Mouse (Mus musculus) heart, embryonic 11.5 days (tissue): ENCODE results near the gene A4gnt. TPM values are rescaled to one million over a fixed set of nuclear protein-coding genes. Genes with fewer than 3 reads are reported as not detected.

Experiments used
- ATAC-seq: fragments of 200-750 bp; cut with Nextera tagmentation; replicated peaks from 2 replicates; pipeline ENCODE4 v1.8.0; 2017; ENCODE audit warnings: moderate library complexity; ENCODE audit not compliant: insufficient number of reproducible peaks, low FRiP score, low TSS enrichment
- H3K27ac ChIP-seq: fragments of 300-500 bp; sonication (generic); 2 replicates; pipeline ENCODE4 v1.5.1; 2014; ENCODE audit warnings: mild to moderate bottlenecking, low read depth, low read length
- H3K27me3 ChIP-seq: fragments of 300-500 bp; sonication (generic); 2 replicates; pipeline ENCODE4 v1.6.1; 2014; ENCODE audit warnings: mild to moderate bottlenecking, low read length, mixed read lengths; ENCODE audit not compliant: control insufficient read depth, insufficient read depth
- H3K36me3 ChIP-seq: fragments of 300-500 bp; sonication (generic); 2 replicates; pipeline ENCODE4 v1.6.1; 2014; ENCODE audit warnings: mild to moderate bottlenecking, low read length, moderate library complexity, mixed read lengths; ENCODE audit not compliant: control insufficient read depth, insufficient read depth
- H3K4me1 ChIP-seq: fragments of 300-500 bp; sonication (generic); 2 replicates; pipeline ENCODE4 v1.6.1; 2014; ENCODE audit warnings: low read length; ENCODE audit not compliant: control insufficient read depth, insufficient read depth
- H3K4me2 ChIP-seq: fragments of 300-500 bp; sonication (generic); 2 replicates; pipeline ENCODE4 v1.6.1; 2014; ENCODE audit warnings: mild to moderate bottlenecking, moderate library complexity
- H3K4me3 ChIP-seq: fragments of 300-500 bp; sonication (generic); 2 replicates; pipeline ENCODE4 v1.5.1; 2014; ENCODE audit warnings: low read depth, low read length
- H3K9ac ChIP-seq: fragments of 300-500 bp; sonication (generic); 2 replicates; pipeline ENCODE4 v1.6.1; 2014; ENCODE audit warnings: mild to moderate bottlenecking, low read depth, low read length, moderate library complexity
- H3K9me3 ChIP-seq: fragments of 300-500 bp; sonication (generic); replicated peaks from 2 replicates; pipeline ENCODE4 v1.6.1; 2016; ENCODE audit warnings: low read length; ENCODE audit not compliant: control insufficient read depth
- WGBS: fragments of 180-500 bp; shearing (Covaris S2); extraction: QIAGEN DNeasy Blood & Tissue Kit; methylation state at CpG from one replicate; pipeline ENCODE4 v1.1.7; 2014; ENCODE audit not compliant: insufficient replicate concordance; 5-methylcytosine and 5-hydroxymethylcytosine counted together
- polyA plus RNA-seq: library from polyadenylated mRNA; unstranded; fragments of >200 nt; fragmentation: Nextera tagmentation; extraction: Ambion mirVana; gene quantifications from 2 replicates; pipeline ENCODE4 v1.2.1, GENCODE M21; 2014

The A4gnt gene
- polyA plus RNA-seq, 1 experiment from 2014 or later, result not detected

GRCm38 (mm10) chr9:99639957-99640356, 27.7 kb downstream of the A4gnt start:
- H3K27ac ChIP-seq, result no peak overlapping the region
- H3K27me3 ChIP-seq, result no peaks in the 10 kb centered on the region
- H3K4me1 ChIP-seq, result no peaks in the 10 kb centered on the region
- H3K4me2 ChIP-seq, result no peak overlapping the region
- ATAC-seq, result no peak
- 91% methylated on average over 5 of the region's 5 CpGs for WGBS
- peaks cover 27% of the 10 kb centered on the region for H3K36me3 ChIP-seq
- no peak overlapping the region for H3K4me3 ChIP-seq
- H3K9ac ChIP-seq, result no peak overlapping the region
- no peaks in the 10 kb centered on the region for H3K9me3 ChIP-seq

- H3K9ac ChIP-seq, result no peak overlapping the region
- no peaks in the 10 kb centered on the region for H3K9me3 ChIP-seq
- no peaks in the 10 kb centered on the region for H3K27me3 ChIP-seq
- no peak overlapping the region for H3K4me2 ChIP-seq
- no peak overlapping the region for H3K27ac ChIP-seq
- 87% methylated on average over 6 of the region's 6 CpGs for WGBS
- H3K4me3 ChIP-seq, result no peak overlapping the region
- no peak for ATAC-seq
- no peaks in the 10 kb centered on the region for H3K4me1 ChIP-seq
- H3K36me3 ChIP-seq, result peaks cover 26% of the 10 kb centered on the region
Observed at GRCm38 (mm10) chr9:99645416-99645815, 33.1 kb downstream of the A4gnt start.

- H3K9me3 ChIP-seq, result no peaks in the 10 kb centered on the region
- ATAC-seq, result no peak
- H3K4me2 ChIP-seq, result no peak overlapping the region
- H3K4me1 ChIP-seq, result no peaks in the 10 kb centered on the region
- peaks cover 30% of the 10 kb centered on the region for H3K36me3 ChIP-seq
- 89% methylated on average over 6 of the region's 6 CpGs for WGBS
- H3K27ac ChIP-seq, result no peak overlapping the region
- H3K27me3 ChIP-seq, result no peaks in the 10 kb centered on the region
- no peak overlapping the region for H3K4me3 ChIP-seq
- no peak overlapping the region for H3K9ac ChIP-seq
Observed at GRCm38 (mm10) chr9:99646102-99646501, 33.8 kb downstream of the A4gnt start.

GRCm38 (mm10) chr9:99660756-99661155, 48.5 kb downstream of the A4gnt start:
- no peak for ATAC-seq
- H3K4me1 ChIP-seq, result no peaks in the 10 kb centered on the region
- WGBS, result 69% methylated on average over 10 of the region's 10 CpGs
- H3K4me3 ChIP-seq, result no peak overlapping the region
- H3K36me3 ChIP-seq, result peaks cover 17% of the 10 kb centered on the region
- no peak overlapping the region for H3K9ac ChIP-seq
- no peak overlapping the region for H3K4me2 ChIP-seq
- H3K27me3 ChIP-seq, result no peaks in the 10 kb centered on the region
- H3K27ac ChIP-seq, result no peak overlapping the region
- H3K9me3 ChIP-seq, result no peaks in the 10 kb centered on the region

GRCm38 (mm10) chr9:99661606-99662166, 49.4 kb downstream of the A4gnt start:
- H3K27ac ChIP-seq, result peak overlapping the region; percentile 57; the same call in 1 of the 2 replicates

GRCm38 (mm10) chr9:99662406-99662805, 50.1 kb downstream of the A4gnt start:
- ATAC-seq, result no peak
- Histone ChIP-seq H3K9ac (no peak overlapping the region), H3K36me3 (peaks cover 16% of the 10 kb centered on the region), H3K4me2 (no peak overlapping the region; the same call in 1 of the 2 replicates), H3K27ac (peak overlapping the region; percentile 57; the same call in 1 of the 2 replicates), H3K4me1 (no peaks in the 10 kb centered on the region), H3K4me3 (no peak overlapping the region), H3K9me3 (no peaks in the 10 kb centered on the region), H3K27me3 (no peaks in the 10 kb centered on the region)
- WGBS, result 31% methylated on average over 7 of the region's 7 CpGs

More at GRCm38 (mm10) chr9:99661606-99662166, 49.4 kb downstream of the A4gnt start:
- Histone ChIP-seq H3K27me3 (no peaks in the 10 kb centered on the region), H3K9me3 (no peaks in the 10 kb centered on the region), H3K36me3 (peaks cover 12% of the 10 kb centered on the region), H3K4me2 (no peak overlapping the region), H3K4me1 (no peaks in the 10 kb centered on the region), H3K4me3 (no peak overlapping the region), H3K9ac (no peak overlapping the region)
- ATAC-seq, result no peak
- 78% methylated on average over 16 of the region's 16 CpGs for WGBS

- no peaks in the 10 kb centered on the region for H3K9me3 ChIP-seq
- 84% methylated on average over 10 of the region's 10 CpGs for WGBS
- H3K27me3 ChIP-seq, result no peaks in the 10 kb centered on the region
- no peaks in the 10 kb centered on the region for H3K4me1 ChIP-seq
- H3K36me3 ChIP-seq, result peaks cover 21% of the 10 kb centered on the region
- H3K9ac ChIP-seq, result no peak overlapping the region
- no peak overlapping the region for H3K4me3 ChIP-seq
- no peak overlapping the region for H3K27ac ChIP-seq
- no peak for ATAC-seq
- no peak overlapping the region for H3K4me2 ChIP-seq
Observed at GRCm38 (mm10) chr9:99662887-99663286, 50.6 kb downstream of the A4gnt start.

- 82% methylated on average over 8 of the region's 8 CpGs for WGBS
- no peaks in the 10 kb centered on the region for H3K4me1 ChIP-seq
- no peak for ATAC-seq
- peaks cover 36% of the 10 kb centered on the region for H3K36me3 ChIP-seq
- no peak overlapping the region for H3K27ac ChIP-seq
- H3K27me3 ChIP-seq, result no peaks in the 10 kb centered on the region
- peaks cover 3% of the 10 kb centered on the region; the same call in 1 of the 2 replicates for H3K9me3 ChIP-seq
- no peak overlapping the region for H3K9ac ChIP-seq
- H3K4me2 ChIP-seq, result no peak overlapping the region
- H3K4me3 ChIP-seq, result no peak overlapping the region
Observed at GRCm38 (mm10) chr9:99667596-99667995, 55.3 kb downstream of the A4gnt start.

- ATAC-seq, result no peak
- H3K4me3 ChIP-seq, result no peak overlapping the region
- H3K9me3 ChIP-seq, result peaks cover 3% of the 10 kb centered on the region; the same call in 1 of the 2 replicates
- H3K27me3 ChIP-seq, result no peaks in the 10 kb centered on the region
- no peak overlapping the region for H3K9ac ChIP-seq
- H3K4me2 ChIP-seq, result no peak overlapping the region
- WGBS, result 22% methylated on average over 2 of the region's 2 CpGs
- H3K27ac ChIP-seq, result no peak overlapping the region
- H3K4me1 ChIP-seq, result no peaks in the 10 kb centered on the region
- peaks cover 24% of the 10 kb centered on the region for H3K36me3 ChIP-seq
Observed at GRCm38 (mm10) chr9:99671603-99672002, 59.3 kb downstream of the A4gnt start.
